Mouse (Mus musculus) embryonic facial prominence, embryonic 15.5 days (tissue): ENCODE results near the gene Ndufv1. TPM values are rescaled to one million over a fixed set of nuclear protein-coding genes. Genes with fewer than 3 reads are reported as not detected.

ENCODE experiments used
- ATAC-seq: fragments of 200-750 bp; cut with Nextera tagmentation; 2 replicates; pipeline ENCODE4 v1.8.0; 2017; ENCODE audit warnings: low read depth, moderate TSS enrichment; ENCODE audit not compliant: insufficient number of reproducible peaks, low FRiP score, low TSS enrichment
- H3K27ac ChIP-seq: fragments of 300-500 bp; sonication (generic); replicated peaks from 2 replicates; pipeline ENCODE4 v1.5.1; 2015; ENCODE audit warnings: mild to moderate bottlenecking, inconsistent platforms
- H3K27me3 ChIP-seq: fragments of 300-500 bp; sonication (generic); 2 replicates; pipeline ENCODE4 v1.6.1; 2015; ENCODE audit warnings: inconsistent platforms
- H3K36me3 ChIP-seq: fragments of 300-500 bp; sonication (generic); 2 replicates; pipeline ENCODE4 v1.6.1; 2015; ENCODE audit warnings: mild to moderate bottlenecking, inconsistent platforms
- H3K4me1 ChIP-seq: fragments of 300-500 bp; sonication (generic); 2 replicates; pipeline ENCODE4 v1.6.1; 2015; ENCODE audit warnings: inconsistent platforms
- H3K4me2 ChIP-seq: fragments of 300-500 bp; sonication (generic); replicated peaks from 2 replicates; pipeline ENCODE4 v1.6.1; 2015; ENCODE audit warnings: mild to moderate bottlenecking, inconsistent platforms
- H3K4me3 ChIP-seq: fragments of 300-500 bp; sonication (generic); replicated peaks from 2 replicates; pipeline ENCODE4 v1.5.1; 2015; ENCODE audit warnings: mild to moderate bottlenecking, inconsistent platforms
- H3K9ac ChIP-seq: fragments of 300-500 bp; sonication (generic); 2 replicates; pipeline ENCODE4 v1.6.1; 2015; ENCODE audit warnings: inconsistent platforms
- H3K9me3 ChIP-seq: fragments of 300-500 bp; sonication (generic); replicated peaks from 2 replicates; pipeline ENCODE4 v1.6.1; 2016; ENCODE audit warnings: inconsistent platforms
- WGBS: fragments of 180-500 bp; shearing (Covaris S2); methylation state at CpG from one replicate; pipeline ENCODE4 v1.1.7; 2015; 5-methylcytosine and 5-hydroxymethylcytosine counted together
- polyA plus RNA-seq: library from polyadenylated mRNA; unstranded; fragments of >200 nt; fragmentation: Nextera tagmentation; extraction: Ambion mirVana; gene quantifications from 2 replicates; pipeline ENCODE4 v1.2.1, GENCODE M21; 2015

Gene Ndufv1
- polyA plus RNA-seq, 1 experiment from 2014 or later, result 190 TPM

- no peak overlapping the region for H3K27ac ChIP-seq
Measured at GRCm38 (mm10) chr19:4017921-4018587, 5.4 kb upstream of the Ndufv1 start.

GRCm38 (mm10) chr19:4015635-4016034, 3.0 kb upstream of the Ndufv1 start:
- Histone ChIP-seq H3K4me2 (no peak overlapping the region), H3K9ac (no peak overlapping the region), H3K4me3 (no peak overlapping the region), H3K27ac (no peak overlapping the region), H3K4me1 (peaks cover 23% of the 10 kb centered on the region), H3K36me3 (no peaks in the 10 kb centered on the region; the same call in 1 of the 2 replicates), H3K9me3 (no peaks in the 10 kb centered on the region), H3K27me3 (no peaks in the 10 kb centered on the region)
- 43% methylated on average over 5 of the region's 5 CpGs for WGBS
- ATAC-seq, result no peak

More at GRCm38 (mm10) chr19:4017921-4018587, 5.4 kb upstream of the Ndufv1 start:
- Histone ChIP-seq H3K4me3 (no peak overlapping the region), H3K9ac (no peak overlapping the region), H3K4me2 (no peak overlapping the region), H3K36me3 (no peaks in the 10 kb centered on the region), H3K27me3 (no peaks in the 10 kb centered on the region), H3K9me3 (no peaks in the 10 kb centered on the region), H3K4me1 (peaks cover 9% of the 10 kb centered on the region; the same call in 1 of the 2 replicates)
- WGBS, result 53% methylated on average over 10 of the region's 10 CpGs
- ATAC-seq, result no peak

- ATAC-seq, result no peak
- Histone ChIP-seq H3K36me3 (peaks cover 7% of the 10 kb centered on the region; the same call in 1 of the 2 replicates), H3K9ac (no peak overlapping the region), H3K27ac (no peak overlapping the region), H3K9me3 (no peaks in the 10 kb centered on the region), H3K4me3 (no peak overlapping the region), H3K27me3 (no peaks in the 10 kb centered on the region), H3K4me2 (no peak overlapping the region), H3K4me1 (peaks cover 23% of the 10 kb centered on the region)
Measured at GRCm38 (mm10) chr19:4014802-4015201, 2.2 kb upstream of the Ndufv1 start.

GRCm38 (mm10) chr19:4013066-4013465, 460 bp upstream of the Ndufv1 start:
- no peaks in the 10 kb centered on the region for H3K27me3 ChIP-seq
- peaks cover 16% of the 10 kb centered on the region for H3K4me1 ChIP-seq
- no peaks in the 10 kb centered on the region for H3K9me3 ChIP-seq
- WGBS, result 19% methylated on average over 9 of the region's 9 CpGs
- peaks cover 24% of the 10 kb centered on the region for H3K36me3 ChIP-seq
- H3K4me3 ChIP-seq, result peak overlapping the region; percentile 95
- peak overlapping the region; percentile 67 for H3K4me2 ChIP-seq
- H3K27ac ChIP-seq, result no peak overlapping the region; the same call in 1 of the 2 replicates
- no peak for ATAC-seq
- peak overlapping the region; percentile 35; the same call in 1 of the 2 replicates for H3K9ac ChIP-seq

GRCm38 (mm10) chr19:4011086-4011485, 1.5 kb downstream of the Ndufv1 start:
- H3K4me3 ChIP-seq, result no peak overlapping the region
- peaks cover 16% of the 10 kb centered on the region for H3K4me1 ChIP-seq
- H3K4me2 ChIP-seq, result no peak overlapping the region
- H3K27me3 ChIP-seq, result no peaks in the 10 kb centered on the region
- peaks cover 44% of the 10 kb centered on the region for H3K36me3 ChIP-seq
- no peak for ATAC-seq
- no peaks in the 10 kb centered on the region for H3K9me3 ChIP-seq
- H3K9ac ChIP-seq, result no peak overlapping the region
- 93% methylated on average over 5 of the region's 5 CpGs for WGBS
- no peak overlapping the region for H3K27ac ChIP-seq

DNA sequence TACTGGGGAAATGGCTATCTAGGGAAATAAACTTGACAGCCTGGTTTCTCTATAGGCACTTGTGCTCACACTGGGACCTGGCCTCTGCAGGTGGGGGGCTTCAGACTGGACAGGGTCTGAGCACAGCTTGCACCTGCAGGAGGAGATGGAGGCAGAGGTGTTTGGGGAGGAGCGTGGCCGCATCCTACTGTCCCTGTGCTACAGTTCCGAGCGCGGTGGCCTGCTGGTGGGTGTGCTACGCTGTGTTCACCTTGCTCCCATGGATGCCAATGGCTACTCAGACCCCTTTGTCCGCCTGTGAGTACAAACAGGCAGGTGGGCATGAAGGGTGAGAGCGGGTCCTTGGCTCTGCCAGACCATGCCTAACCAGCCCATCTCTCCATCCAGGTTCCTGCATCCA, 6.6 kb downstream of the Ndufv1 start:
- H3K9ac ChIP-seq, result no peak overlapping the region
- no peak overlapping the region for H3K4me3 ChIP-seq
- H3K27ac ChIP-seq, result no peak overlapping the region
- no peaks in the 10 kb centered on the region for H3K9me3 ChIP-seq
- no peaks in the 10 kb centered on the region for H3K27me3 ChIP-seq
- peaks cover 11% of the 10 kb centered on the region for H3K4me1 ChIP-seq
- H3K36me3 ChIP-seq, result peaks cover 55% of the 10 kb centered on the region
- H3K4me2 ChIP-seq, result no peak overlapping the region
- WGBS, result 94% methylated on average over 8 of the region's 8 CpGs
- no peak for ATAC-seq

DNA sequence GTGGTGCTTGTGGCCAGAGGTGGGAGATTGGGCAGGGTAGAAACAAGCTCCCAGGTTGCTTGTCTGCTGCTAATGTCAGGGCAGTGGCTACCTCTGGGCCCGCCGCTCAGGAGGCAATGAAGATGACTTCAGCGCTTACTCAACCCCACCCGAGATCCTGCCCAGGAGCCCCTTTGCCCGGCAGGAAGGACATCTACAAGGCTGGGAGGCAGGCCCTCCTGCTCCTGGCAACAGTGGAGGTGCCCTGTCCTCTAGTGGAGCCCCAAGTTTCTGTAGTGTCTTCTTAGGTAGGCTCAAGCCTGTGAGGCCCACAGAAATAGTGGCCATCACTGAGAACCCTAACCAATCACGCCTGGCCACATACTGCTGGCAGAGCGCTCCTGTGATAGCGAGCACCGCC, 7.5 kb downstream of the Ndufv1 start:
- H3K27ac ChIP-seq, result no peak overlapping the region
- H3K9me3 ChIP-seq, result no peaks in the 10 kb centered on the region
- H3K4me3 ChIP-seq, result no peak overlapping the region
- H3K9ac ChIP-seq, result no peak overlapping the region
- peaks cover 51% of the 10 kb centered on the region for H3K36me3 ChIP-seq
- 87% methylated on average over 9 of the region's 9 CpGs for WGBS
- H3K4me1 ChIP-seq, result peaks cover 11% of the 10 kb centered on the region
- H3K4me2 ChIP-seq, result no peak overlapping the region
- H3K27me3 ChIP-seq, result no peaks in the 10 kb centered on the region
- ATAC-seq, result no peak

GRCm38 (mm10) chr19:4004331-4004730, 8.3 kb downstream of the Ndufv1 start:
- H3K9ac ChIP-seq, result no peak overlapping the region
- H3K4me1 ChIP-seq, result peaks cover 18% of the 10 kb centered on the region
- no peak overlapping the region for H3K27ac ChIP-seq
- no peak overlapping the region for H3K4me2 ChIP-seq
- no peaks in the 10 kb centered on the region for H3K27me3 ChIP-seq
- ATAC-seq, result no peak
- H3K9me3 ChIP-seq, result no peaks in the 10 kb centered on the region
- peaks cover 44% of the 10 kb centered on the region for H3K36me3 ChIP-seq
- no peak overlapping the region for H3K4me3 ChIP-seq
- WGBS, result 84% methylated on average over 15 of the region's 15 CpGs

DNA sequence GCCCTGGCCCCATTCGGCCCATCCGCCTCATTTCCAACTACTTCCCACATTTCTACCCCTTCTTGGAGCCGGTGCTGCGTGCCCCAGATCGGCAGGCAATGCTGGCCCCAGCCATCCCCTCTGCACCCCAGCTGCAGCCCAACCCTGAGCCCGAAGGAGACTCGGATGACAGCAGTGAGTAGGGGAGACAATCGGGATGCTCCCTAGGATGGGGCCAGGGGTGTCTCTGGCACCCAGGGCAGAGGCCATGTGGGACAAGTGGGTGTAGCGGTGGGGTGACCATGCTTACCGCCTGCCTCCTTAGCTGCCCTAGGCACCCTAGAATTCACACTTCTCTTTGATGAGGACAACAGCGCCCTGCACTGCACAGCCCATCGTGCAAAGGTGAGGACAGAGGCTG, 9.0 kb downstream of the Ndufv1 start:
- H3K9ac ChIP-seq, result no peak overlapping the region
- 79% methylated on average over 12 of the region's 12 CpGs for WGBS
- H3K4me1 ChIP-seq, result peaks cover 23% of the 10 kb centered on the region
- H3K36me3 ChIP-seq, result peaks cover 37% of the 10 kb centered on the region
- no peaks in the 10 kb centered on the region for H3K27me3 ChIP-seq
- H3K4me2 ChIP-seq, result no peak overlapping the region
- no peak overlapping the region for H3K27ac ChIP-seq
- H3K4me3 ChIP-seq, result no peak overlapping the region
- H3K9me3 ChIP-seq, result no peaks in the 10 kb centered on the region
- no peak for ATAC-seq

- H3K9ac ChIP-seq, result no peak within 1 kb of the TSS
- no peak within 1 kb of the TSS for H3K4me2 ChIP-seq
- peaks cover 23% of the 10 kb centered on the region for H3K4me1 ChIP-seq
- no peak within 1 kb of the TSS for H3K4me3 ChIP-seq
- peaks cover 31% of the 10 kb centered on the region for H3K36me3 ChIP-seq
- WGBS, result 76% methylated on average over 1 of the region's 1 CpGs
- H3K27ac ChIP-seq, result no peak within 1 kb of the TSS
- H3K9me3 ChIP-seq, result no peaks in the 10 kb centered on the region
- no peaks in the 10 kb centered on the region for H3K27me3 ChIP-seq
- ATAC-seq, result no peak
Measured at GRCm38 (mm10) chr19:4003112-4003511, 9.5 kb downstream of the Ndufv1 start, which contains the start of gene Doc2g. Doc2g (plus strand) TSS chr19:4003313.

GRCm38 (mm10) chr19:4001752-4002151, 10.9 kb downstream of the Ndufv1 start:
- peaks cover 18% of the 10 kb centered on the region for H3K36me3 ChIP-seq
- H3K4me1 ChIP-seq, result peaks cover 23% of the 10 kb centered on the region
- no peak overlapping the region for H3K9ac ChIP-seq
- H3K27ac ChIP-seq, result no peak overlapping the region
- H3K4me2 ChIP-seq, result no peak overlapping the region
- no peak overlapping the region for H3K4me3 ChIP-seq
- WGBS, result 82% methylated on average over 5 of the region's 5 CpGs
- H3K27me3 ChIP-seq, result no peaks in the 10 kb centered on the region
- H3K9me3 ChIP-seq, result no peaks in the 10 kb centered on the region
- no peak for ATAC-seq

- Histone ChIP-seq H3K4me3 (peak overlapping the region; percentile 66), H3K36me3 (peaks cover 11% of the 10 kb centered on the region), H3K4me2 (peak overlapping the region; percentile 81), H3K27ac (peak overlapping the region; percentile 96), H3K9ac (peak overlapping the region; percentile 74), H3K4me1 (peaks cover 23% of the 10 kb centered on the region), H3K9me3 (no peaks in the 10 kb centered on the region), H3K27me3 (no peaks in the 10 kb centered on the region)
- WGBS, result 14% methylated on average over 17 of the region's 17 CpGs
- ATAC-seq, result no peak
Measured at GRCm38 (mm10) chr19:4000949-4001525, 11.6 kb downstream of the Ndufv1 start.
